Mouse (Mus musculus) urinary bladder, postnatal 36 days (tissue): ENCODE results near the gene Clybl.

Experiments used
- DNase-seq, 2 experiments: peaks; one replicate each; pipeline ENCODE4 v3.0.0; 2022; ENCODE audit warnings: low spot score in 2 of 2, mixed read lengths in 1 of 2

Gene Clybl

GRCm38 (mm10) chr14:122249123-122249522 lies 67.6 kb downstream of the Clybl start:
- DNase-seq: no peak

- DNase-seq: no peak
Measured at GRCm38 (mm10) chr14:122251346-122251745, 69.8 kb downstream of the Clybl start.

- DNase-seq: no peak
Measured at GRCm38 (mm10) chr14:122255562-122256260, 74.2 kb downstream of the Clybl start.

GRCm38 (mm10) chr14:122256261-122256634 lies 74.7 kb downstream of the Clybl start:
- no peak for DNase-seq

GRCm38 (mm10) chr14:122258297-122258696 lies 76.8 kb downstream of the Clybl start:
- no peak for DNase-seq

- DNase-seq: no peak
Measured at GRCm38 (mm10) chr14:122261250-122261649, 79.7 kb downstream of the Clybl start.

GRCm38 (mm10) chr14:122262851-122263659 lies 81.6 kb downstream of the Clybl start:
- DNase-seq: no peak

GRCm38 (mm10) chr14:122265214-122265613 lies 83.7 kb downstream of the Clybl start:
- DNase-seq: no peak

GRCm38 (mm10) chr14:122267590-122267989 lies 86.1 kb downstream of the Clybl start:
- DNase-seq: no peak

GRCm38 (mm10) chr14:122271104-122271746 lies 89.7 kb downstream of the Clybl start:
- DNase-seq: no peak

GRCm38 (mm10) chr14:122277142-122277541 lies 95.6 kb downstream of the Clybl start:
- DNase-seq: no peak

- DNase-seq: no peak
Measured at GRCm38 (mm10) chr14:122279462-122280308, 98.2 kb downstream of the Clybl start.

GRCm38 (mm10) chr14:122280309-122281071 lies 99.0 kb downstream of the Clybl start:
- DNase-seq: no peak

- DNase-seq: no peak
Measured at GRCm38 (mm10) chr14:122281072-122281634, 99.6 kb downstream of the Clybl start.

GRCm38 (mm10) chr14:122283959-122284358 lies 102.5 kb downstream of the Clybl start:
- no peak for DNase-seq

- DNase-seq: no peak
Measured at GRCm38 (mm10) chr14:122296399-122296798, 114.9 kb downstream of the Clybl start.

GRCm38 (mm10) chr14:122296864-122297263 lies 115.4 kb downstream of the Clybl start:
- no peak for DNase-seq

- no peak for DNase-seq
Measured at GRCm38 (mm10) chr14:122297386-122298109, 116.0 kb downstream of the Clybl start.

- no peak for DNase-seq
Measured at GRCm38 (mm10) chr14:122300261-122300660, 118.8 kb downstream of the Clybl start.

- DNase-seq: no peak
Measured at GRCm38 (mm10) chr14:122303821-122304220, 122.3 kb downstream of the Clybl start.
